Mouse (Mus musculus) adrenal gland, postnatal 25 days (tissue): ENCODE measurements at regions not wholly inside any gene's neighbourhood (a gene's known extent, or its start where the extent isn't known, plus 50 kb on each side); places are given as distances from the start of the nearest gene placed in this dataset.

Experiments used
- DNase-seq: peaks from one replicate; pipeline ENCODE4 v3.0.0; 2021; ENCODE audit warnings: mixed read lengths

DNA sequence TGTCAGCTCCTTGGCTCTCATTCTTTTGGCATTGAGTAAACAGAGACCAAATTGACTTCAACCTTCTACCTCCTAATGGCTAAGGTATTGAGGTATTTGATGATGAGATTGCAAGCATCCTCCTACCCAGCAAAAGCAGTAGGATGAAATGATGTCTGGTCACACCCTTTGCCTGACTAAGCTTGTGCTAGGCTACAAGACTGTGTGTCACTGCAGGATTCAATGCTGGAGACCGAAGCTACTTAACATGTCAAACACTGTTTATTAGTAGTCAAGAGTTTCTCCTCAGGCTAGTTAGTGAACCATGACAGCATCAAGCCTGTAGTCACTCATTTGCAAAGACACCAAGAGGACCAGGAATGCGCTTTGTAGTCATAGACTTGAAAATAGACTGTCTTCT is 320.0 kb downstream of the Prr30 start:
- no peak for DNase-seq

GRCm38 (mm10) chr14:100867790-100868189 is 332.3 kb downstream of the Prr30 start:
- no peak for DNase-seq

- no peak for DNase-seq
Measured at GRCm38 (mm10) chr14:100864792-100865191, 335.3 kb downstream of the Prr30 start.

- DNase-seq = no peak
Measured at GRCm38 (mm10) chr14:100864164-100864563, 336.0 kb downstream of the Prr30 start.

DNA sequence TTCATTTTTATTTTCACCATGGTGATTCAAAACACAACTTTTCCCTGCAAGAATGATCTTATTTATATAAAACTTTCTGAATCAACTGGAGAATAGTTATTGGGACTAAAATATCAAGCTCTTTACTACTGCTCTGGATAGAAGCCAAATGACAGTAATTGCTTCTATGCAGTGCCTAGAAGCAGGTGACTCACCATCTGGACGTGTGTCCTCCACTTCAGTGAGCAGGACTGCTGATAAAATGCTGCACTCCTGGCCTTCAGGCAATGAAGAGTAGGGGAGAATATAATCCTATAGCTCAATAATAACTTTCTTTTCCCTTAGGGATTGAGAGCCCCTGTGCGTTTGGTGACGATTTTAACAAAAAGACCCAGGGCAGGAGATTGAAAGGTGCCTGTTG is 357.3 kb downstream of the Prr30 start:
- peak; percentile 5 for DNase-seq
